Mouse (Mus musculus): ENCODE measurements around the gene Zfp84.

DNA sequence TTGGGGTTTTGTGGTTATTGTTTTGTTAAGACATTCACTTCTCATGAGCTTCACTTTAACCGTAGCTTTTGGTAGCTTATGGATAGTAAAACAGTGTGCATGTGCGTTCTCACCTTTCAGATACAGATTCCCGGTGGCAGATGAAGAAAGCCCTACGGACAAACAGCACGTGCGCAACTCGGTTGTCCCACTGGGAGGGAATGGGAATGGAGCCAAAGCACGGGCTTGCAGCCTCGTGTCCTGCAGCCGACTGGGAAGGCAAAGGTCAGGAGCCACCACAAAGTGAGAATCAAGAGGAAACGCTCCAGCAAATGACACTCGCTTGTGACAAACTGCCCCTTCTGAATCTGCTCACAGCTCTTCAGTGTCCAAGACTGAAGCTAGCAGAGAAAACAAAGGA lies 59.6 kb downstream of the Zfp84 start:
- TF ChIP-seq CTCF (IDR thresholded peaks at IDR 0.05; ENCODE audit: insufficient read depth, low read depth, low read length) = no peak
- TF ChIP-seq POLR2A (IDR thresholded peaks at IDR 0.05; ENCODE audit: insufficient read depth, low read depth, low read length) = no peak
